Mouse (Mus musculus) bone marrow macrophage, adult 2 months (primary cell): ENCODE measurements around the gene Galm.

ENCODE experiments used
- CTCF ChIP-seq: IDR thresholded peaks from 2 replicates; pipeline ENCODE4 v1.5.1; 2012; ENCODE audit warnings: low read depth, mild to moderate bottlenecking, low read length, moderate library complexity
- POLR2A ChIP-seq: IDR thresholded peaks from 2 replicates; pipeline ENCODE4 v1.6.1; 2012; ENCODE audit warnings: mild to moderate bottlenecking, low read depth, low read length, borderline replicate concordance

- TF ChIP-seq CTCF (no peak), POLR2A (no peak)
These were observed 27.4 kb upstream of the Galm start for GRCm38 (mm10) chr17:80099823-80100222.
